Mouse (Mus musculus) cerebellum, postnatal 10 days (tissue): Measurements from ENCODE around the gene Rps18.

ENCODE experiments used
- DNase-seq, 2 experiments: peaks; one replicate each; pipeline ENCODE4 v3.0.0; 2021; ENCODE audit warnings: mixed read lengths in 2 of 2

Gene Rps18

DNA sequence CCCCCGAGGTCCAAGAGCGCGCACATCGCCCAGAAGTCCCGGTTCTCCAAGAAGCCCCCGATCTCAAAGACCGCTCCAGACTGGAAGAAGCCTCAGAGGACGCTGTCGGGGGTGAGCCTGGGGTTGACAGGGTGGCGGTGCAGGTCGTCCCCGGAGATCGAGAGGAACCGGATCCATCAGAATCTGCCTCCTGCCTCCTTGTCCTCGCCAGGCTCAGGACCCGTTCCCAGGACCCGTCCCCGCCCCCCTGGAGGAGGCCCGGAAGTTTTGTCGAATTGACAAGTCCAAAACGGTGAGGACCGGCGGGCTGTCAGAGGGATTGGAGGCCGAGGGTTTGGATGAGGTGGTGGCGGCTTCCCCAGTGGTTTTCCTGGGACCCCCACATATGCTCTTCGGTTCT is 14.8 kb downstream of the Rps18 start:
- DNase-seq, result peak in 1 of 2 experiments; percentile 43

- peak; percentile 91 to 93 for DNase-seq
Observed at GRCm38 (mm10) chr17:33940206-33940805, 15.5 kb downstream of the Rps18 start, which contains the start of the genes Pfdn6 and Wdr46. Pfdn6 (minus strand) TSS chr17:33940343. Wdr46 (plus strand) TSS chr17:33940660.

DNA sequence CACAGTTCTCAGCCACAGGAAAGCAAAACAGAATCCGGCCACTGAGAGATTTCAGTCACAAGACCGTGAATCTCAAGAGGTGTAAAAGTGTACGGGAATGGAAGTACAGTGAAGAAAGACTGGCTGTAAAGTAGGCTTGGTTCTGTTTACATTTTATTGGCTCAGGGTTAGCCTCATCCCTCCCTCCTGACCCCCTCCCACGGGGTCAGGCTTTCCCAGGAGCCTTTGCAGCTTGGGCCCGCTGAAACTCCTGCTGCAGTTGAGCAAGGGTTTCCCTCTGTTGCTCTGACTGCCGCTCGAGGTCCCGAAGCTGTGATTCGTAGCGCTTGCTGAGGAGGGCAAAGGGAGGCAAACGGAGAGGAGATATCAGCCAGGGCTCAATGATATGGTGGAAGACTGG is 17.0 kb downstream of the Rps18 start:
- no peak for DNase-seq

- DNase-seq, result peak in 1 of 2 experiments; percentile 19
Observed at GRCm38 (mm10) chr17:33936993-33937392, 18.8 kb downstream of the Rps18 start.

DNA sequence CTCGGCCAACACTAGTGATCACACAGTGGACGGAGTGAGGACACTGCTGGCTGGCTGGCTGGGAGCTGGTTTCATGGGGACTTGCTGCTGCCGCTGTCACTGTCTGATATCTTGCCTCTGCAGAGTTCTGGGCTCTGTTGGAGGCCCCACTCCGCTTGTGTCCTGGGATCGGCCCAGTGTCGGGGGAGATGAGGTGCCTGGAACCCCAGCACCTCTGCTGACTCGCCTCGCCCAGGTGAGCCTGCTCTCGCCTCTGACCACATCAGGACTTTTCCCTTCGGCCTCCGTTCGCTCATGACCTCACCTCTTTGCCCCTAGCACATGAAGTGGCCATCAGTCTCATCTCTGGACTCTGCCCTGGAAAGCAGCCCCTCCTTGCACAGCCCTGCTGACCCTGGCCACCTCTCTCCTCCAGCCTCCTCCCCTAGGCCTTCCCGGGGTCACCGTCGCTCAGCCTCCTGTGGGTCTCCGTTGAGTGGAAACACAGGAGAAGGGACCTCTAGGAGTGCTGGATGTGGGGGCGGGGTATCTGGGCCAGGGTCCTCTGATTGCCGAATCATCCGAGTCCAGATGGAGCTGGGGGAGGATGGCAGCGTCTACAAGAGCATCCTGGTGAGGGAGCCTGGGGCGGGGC is 20.3 kb downstream of the Rps18 start:
- no peak for DNase-seq

DNA sequence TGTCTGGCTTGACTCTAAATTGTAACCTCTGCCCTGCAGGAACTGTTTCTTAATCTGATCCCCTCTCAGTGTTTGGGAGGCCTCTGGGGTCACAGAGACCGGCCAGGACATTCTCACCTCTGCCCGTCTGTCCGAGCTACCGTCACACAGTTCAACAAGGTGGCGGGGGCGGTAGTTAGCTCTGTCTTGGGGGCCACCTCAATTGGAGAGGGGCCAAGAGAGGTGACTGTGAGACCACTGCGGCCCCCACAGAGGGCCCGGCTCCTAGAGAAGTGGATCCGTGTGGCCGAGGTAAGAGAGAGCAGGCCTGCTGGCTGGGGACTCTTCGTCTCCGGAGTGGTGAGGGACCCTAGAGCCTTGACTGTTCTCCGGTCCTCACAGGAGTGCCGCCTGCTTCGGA is 22.8 kb downstream of the Rps18 start:
- DNase-seq, result no peak

DNA sequence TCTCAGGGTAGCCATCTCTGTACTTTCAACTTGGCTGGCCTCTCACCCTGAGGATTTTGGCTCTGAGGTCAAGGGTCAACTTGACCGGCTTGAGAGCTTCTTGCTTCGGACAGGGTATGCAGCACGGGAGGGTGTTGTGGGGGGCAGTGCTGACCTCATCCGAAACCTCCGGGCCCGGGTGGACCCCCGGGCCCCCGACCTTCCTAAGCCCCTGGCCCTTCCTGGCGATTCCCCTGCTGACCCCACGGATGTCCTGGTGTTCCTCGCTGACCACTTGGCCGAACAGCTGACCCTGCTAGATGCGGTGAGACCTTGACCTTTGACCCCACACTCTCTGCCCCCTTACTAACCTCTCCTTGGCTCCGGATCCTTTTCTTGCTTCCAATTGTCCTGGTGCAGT is 23.4 kb downstream of the Rps18 start:
- DNase-seq, result no peak

GRCm38 (mm10) chr17:33931947-33932346 is 23.9 kb downstream of the Rps18 start:
- peak in 1 of 2 experiments; percentile 10 for DNase-seq

- no peak for DNase-seq
Observed at GRCm38 (mm10) chr17:33931159-33931866, 24.5 kb downstream of the Rps18 start.

DNA sequence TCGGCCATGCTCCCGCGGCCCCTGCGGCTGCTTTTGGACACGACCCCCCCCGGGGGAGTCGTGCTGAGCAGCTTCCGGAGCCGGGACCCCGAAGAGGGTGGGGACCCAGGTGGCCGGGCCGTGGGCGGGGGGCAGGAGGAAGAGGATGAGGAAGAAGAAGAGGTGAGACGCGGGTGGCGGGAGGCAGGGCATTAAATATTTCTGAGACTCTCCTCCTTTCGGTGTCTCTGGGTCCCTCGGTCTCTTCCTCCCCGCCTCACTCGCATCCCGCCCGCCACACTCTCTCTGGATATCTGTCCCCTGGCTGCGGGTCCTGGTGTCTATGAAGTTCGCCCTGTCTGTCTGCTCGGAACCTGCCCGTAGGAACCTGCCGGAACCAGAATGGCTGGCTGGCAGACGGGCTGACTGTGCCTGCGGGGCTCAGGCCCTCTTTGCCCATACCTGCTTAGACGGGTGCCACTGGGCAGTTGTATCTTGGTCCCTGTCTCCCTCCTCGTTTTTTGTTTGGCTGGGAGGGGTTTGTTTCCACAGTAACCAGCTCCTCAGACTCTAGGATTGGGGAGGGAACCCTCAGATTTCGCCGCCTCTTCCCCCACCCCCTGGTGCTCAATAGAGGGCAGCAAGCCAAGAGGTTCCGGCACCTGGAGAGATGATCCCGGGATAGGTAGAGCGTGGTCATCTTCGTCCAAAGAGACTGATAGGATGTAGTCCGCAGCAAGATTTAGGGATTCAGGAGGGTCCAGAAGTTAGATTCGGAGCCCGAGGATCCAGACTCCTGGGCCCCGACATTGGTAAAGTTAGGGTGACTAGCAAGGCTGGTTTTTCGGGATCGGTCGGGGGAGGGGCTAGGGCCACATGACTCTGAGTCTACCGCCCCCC is 25.3 kb downstream of the Rps18 start:
- peak; percentile 68 for DNase-seq

DNA sequence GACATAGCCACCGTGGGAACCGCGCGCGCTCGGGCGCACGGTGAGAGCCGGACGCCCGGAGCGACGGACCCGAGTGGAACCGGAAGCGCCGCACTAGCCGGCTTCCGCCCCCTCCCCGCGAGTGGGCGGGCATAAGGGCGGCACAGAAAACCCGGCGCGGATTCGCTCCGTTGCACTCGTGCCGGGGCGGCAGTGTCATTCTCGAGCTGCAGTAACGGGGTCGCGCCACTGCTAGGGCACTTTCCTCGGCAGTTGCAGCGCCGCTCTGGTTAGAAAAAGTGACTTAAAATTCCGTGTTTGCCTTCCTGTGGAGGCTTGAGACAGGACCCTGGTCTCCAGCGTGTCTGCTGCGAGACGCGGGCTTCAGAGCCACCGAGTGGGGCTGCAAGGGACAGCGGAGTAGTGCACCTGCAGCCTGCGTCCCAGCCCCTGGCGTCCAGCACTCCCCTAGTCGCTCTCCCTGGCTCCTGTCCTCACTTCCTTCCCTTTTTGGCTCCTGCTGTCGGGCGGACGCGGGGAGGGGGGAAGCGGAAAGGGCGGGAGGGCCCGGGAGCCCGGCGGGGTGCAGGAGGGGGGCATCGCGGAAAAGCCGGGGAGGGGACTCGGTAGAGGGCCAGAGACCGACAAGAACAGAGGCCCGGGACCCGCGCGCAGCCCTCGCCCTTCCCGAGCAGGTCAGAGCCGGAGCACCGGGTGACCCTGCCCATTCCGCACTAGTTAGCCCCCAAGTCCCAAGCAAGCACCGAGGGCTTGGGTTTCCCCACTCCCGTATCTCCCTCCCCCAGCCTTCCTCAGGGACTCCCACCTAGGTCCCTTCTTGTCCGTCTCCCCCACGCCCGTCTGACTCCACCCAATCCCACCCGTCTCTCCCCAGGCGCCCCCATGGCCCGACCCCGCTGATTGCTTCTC is 26.2 kb downstream of the Rps18 start, which contains the start of gene Rgl2:
Gene Rgl2, plus strand, starts transcription at position 173 of the 909 bp plus-strand sequence.
- peak; percentile 98 to 99 for DNase-seq

GRCm38 (mm10) chr17:33928251-33928947 is 27.4 kb downstream of the Rps18 start:
- DNase-seq, result no peak

- DNase-seq, result peak; percentile 39 to 44
Observed at GRCm38 (mm10) chr17:33926207-33926932, 29.4 kb downstream of the Rps18 start.

- no peak for DNase-seq
Observed at GRCm38 (mm10) chr17:33925406-33926116, 30.2 kb downstream of the Rps18 start.

DNA sequence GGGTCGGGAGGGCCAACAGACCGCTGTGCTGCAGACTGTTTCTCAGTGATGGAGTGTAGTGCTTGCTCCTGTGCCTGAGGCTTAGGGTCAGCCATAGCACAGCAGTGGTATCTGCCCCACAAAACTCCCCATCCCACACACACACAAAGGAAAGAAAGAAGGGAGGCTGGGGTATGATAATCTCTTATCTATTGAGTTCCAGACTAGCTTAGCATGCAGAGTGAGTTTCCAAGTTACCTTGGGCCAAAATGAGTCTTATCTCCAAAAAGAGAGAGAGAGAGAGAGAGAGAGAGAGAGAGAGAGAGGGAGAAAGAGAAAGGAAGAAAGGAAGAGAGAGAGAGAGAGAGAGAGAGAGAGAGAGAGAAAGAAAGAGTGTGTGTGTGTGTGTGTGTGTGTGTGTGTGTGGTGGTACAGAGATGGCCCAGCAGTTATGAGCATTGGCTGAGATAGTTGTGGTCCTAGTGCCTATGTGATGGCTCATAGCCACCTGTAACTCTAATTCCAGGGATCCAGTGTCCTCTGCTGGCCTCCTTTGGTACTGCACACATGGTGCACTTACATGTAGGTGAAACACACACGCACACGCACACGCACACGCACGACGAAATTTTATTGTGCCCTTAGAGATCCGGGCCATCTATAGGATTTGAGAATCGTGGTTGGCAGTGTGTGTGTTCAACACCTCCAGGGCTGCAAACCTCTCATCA is 31.1 kb downstream of the Rps18 start:
- peak; percentile 66 to 82 for DNase-seq

- no peak for DNase-seq
Observed at GRCm38 (mm10) chr17:33921361-33921760, 34.4 kb downstream of the Rps18 start.

DNA sequence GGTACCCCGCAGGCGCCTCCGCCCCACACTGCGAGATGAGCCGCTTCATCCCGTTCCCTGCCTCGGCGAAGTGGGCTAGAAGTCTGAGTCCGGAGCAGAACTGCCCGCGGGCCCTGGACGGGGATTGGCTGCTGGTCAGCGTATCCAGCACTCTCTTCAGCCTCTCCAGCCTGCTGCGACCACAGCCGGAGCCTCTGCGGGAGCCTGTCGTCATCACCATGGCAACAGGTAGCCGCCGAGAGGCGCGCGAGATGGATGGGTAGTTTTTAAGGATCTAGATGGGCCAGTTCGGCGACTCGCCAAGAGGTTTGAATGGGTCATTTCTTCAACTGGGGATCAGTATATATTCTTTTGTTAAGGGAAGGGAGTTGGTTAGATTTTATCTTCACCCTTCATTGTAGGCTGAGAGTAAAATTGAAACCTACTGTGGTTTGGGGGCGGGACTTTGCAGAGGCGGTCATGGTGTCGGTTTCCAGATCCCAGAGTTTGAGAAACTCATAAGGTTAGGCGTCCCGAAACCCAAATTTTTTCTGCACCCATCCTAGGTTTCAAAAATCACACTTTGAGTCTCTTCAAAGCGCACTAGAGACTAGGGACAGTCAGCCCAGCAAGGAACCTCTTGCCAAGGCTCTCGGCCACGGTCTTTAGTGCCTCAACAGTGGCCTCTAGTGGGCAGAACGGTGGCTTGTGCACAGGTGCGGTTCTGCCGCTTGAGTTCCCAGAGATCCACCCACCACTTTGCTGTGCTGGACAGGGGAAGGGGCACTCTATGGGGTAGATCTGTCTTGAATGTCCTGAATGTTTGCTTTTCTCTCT is 35.3 kb downstream of the Rps18 start:
- DNase-seq, result peak; percentile 95 to 97
